Mouse (Mus musculus): ENCODE measurements at regions not wholly inside any gene's neighbourhood (a gene's known extent, or its start where the extent isn't known, plus 50 kb on each side); places are given as distances from the start of the nearest gene placed in this dataset.
"Not testable (repeated sequence)": the region's sequence is repeated elsewhere in the genome, so short reads cannot be mapped to it uniquely, and the experiment has no call there.

GRCm38 (mm10) chr6:16765354-16765753 lies 132.9 kb downstream of the Tfec start:
- no peak overlapping the region for H3K4me2 ChIP-seq (ENCODE audit: low read length)
- H3K9ac ChIP-seq (ENCODE audit: low read length), result no peak overlapping the region
- H3K36me3 ChIP-seq (ENCODE audit: control insufficient read depth, insufficient read depth, low read length), result no peaks in the 10 kb centered on the region
- H3K4me3 ChIP-seq (ENCODE audit: low read depth, low read length), result no peak overlapping the region
- H3K27ac ChIP-seq (ENCODE audit: low read depth, low read length), result no peak overlapping the region
- 78% methylated on average over 4 of the region's 4 CpGs for WGBS
- DNase-seq (ENCODE audit: low spot score) (no peak), ATAC-seq (no peak)
- no peaks in the 10 kb centered on the region for H3K27me3 ChIP-seq (replicated peaks; ENCODE audit: control insufficient read depth, insufficient read depth, low read length)
- H3K9me3 ChIP-seq (replicated peaks; ENCODE audit: control insufficient read depth, low read length), result no peaks in the 10 kb centered on the region
- no peaks in the 10 kb centered on the region for H3K4me1 ChIP-seq (ENCODE audit: control insufficient read depth, insufficient read depth, low read length)

GRCm38 (mm10) chr6:16764707-16765106 lies 133.5 kb downstream of the Tfec start:
- no peak overlapping the region for H3K27ac ChIP-seq (ENCODE audit: low read depth, low read length)
- no peaks in the 10 kb centered on the region for H3K4me1 ChIP-seq (ENCODE audit: control insufficient read depth, insufficient read depth, low read length)
- no peaks in the 10 kb centered on the region for H3K9me3 ChIP-seq (replicated peaks; ENCODE audit: control insufficient read depth, low read length)
- H3K4me2 ChIP-seq (ENCODE audit: low read length), result no peak overlapping the region
- H3K9ac ChIP-seq (ENCODE audit: low read length), result no peak overlapping the region
- H3K27me3 ChIP-seq (replicated peaks; ENCODE audit: control insufficient read depth, insufficient read depth, low read length), result no peaks in the 10 kb centered on the region
- DNase-seq (ENCODE audit: low spot score), result peak; percentile 1
- H3K4me3 ChIP-seq (ENCODE audit: low read depth, low read length), result no peak overlapping the region
- ATAC-seq, result no peak
- 77% methylated on average over 5 of the region's 5 CpGs for WGBS
- H3K36me3 ChIP-seq (ENCODE audit: control insufficient read depth, insufficient read depth, low read length), result no peaks in the 10 kb centered on the region

GRCm38 (mm10) chr6:16755044-16755443 lies 143.2 kb downstream of the Tfec start:
- H3K27ac ChIP-seq (ENCODE audit: low read depth, low read length); H3K27me3 ChIP-seq (replicated peaks; ENCODE audit: control insufficient read depth, insufficient read depth, low read length); H3K36me3 ChIP-seq (ENCODE audit: control insufficient read depth, insufficient read depth, low read length); H3K4me3 ChIP-seq (ENCODE audit: low read depth, low read length); H3K9me3 ChIP-seq (replicated peaks; ENCODE audit: control insufficient read depth, low read length); H3K9ac ChIP-seq (ENCODE audit: low read length); DNase-seq (ENCODE audit: low spot score); H3K4me1 ChIP-seq (ENCODE audit: control insufficient read depth, insufficient read depth, low read length); ATAC-seq; H3K4me2 ChIP-seq (ENCODE audit: low read length): not testable (repeated sequence)
- WGBS, result 88% methylated on average over 1 of the region's 1 CpGs

GRCm38 (mm10) chr6:16733184-16733583 lies 165.1 kb downstream of the Tfec start:
- no peak overlapping the region for H3K9ac ChIP-seq (ENCODE audit: low read length)
- H3K4me2 ChIP-seq (ENCODE audit: low read length), result no peak overlapping the region
- no peaks in the 10 kb centered on the region for H3K36me3 ChIP-seq (ENCODE audit: control insufficient read depth, insufficient read depth, low read length)
- H3K4me3 ChIP-seq (ENCODE audit: low read depth, low read length), result no peak overlapping the region
- DNase-seq (ENCODE audit: low spot score) (no peak), ATAC-seq (no peak)
- no peaks in the 10 kb centered on the region for H3K9me3 ChIP-seq (replicated peaks; ENCODE audit: control insufficient read depth, low read length)
- H3K27ac ChIP-seq (ENCODE audit: low read depth, low read length), result no peak overlapping the region
- H3K4me1 ChIP-seq (ENCODE audit: control insufficient read depth, insufficient read depth, low read length), result no peaks in the 10 kb centered on the region
- 75% methylated on average over 7 of the region's 7 CpGs for WGBS
- H3K27me3 ChIP-seq (replicated peaks; ENCODE audit: control insufficient read depth, insufficient read depth, low read length), result no peaks in the 10 kb centered on the region

GRCm38 (mm10) chr6:16732095-16732494 lies 166.1 kb downstream of the Tfec start:
- WGBS, result 90% methylated on average over 3 of the region's 3 CpGs
- DNase-seq (ENCODE audit: low spot score), result no peak
- H3K27ac ChIP-seq (ENCODE audit: low read depth, low read length), result no peak overlapping the region

GRCm38 (mm10) chr6:16727256-16727890 lies 170.9 kb downstream of the Tfec start:
- H3K27me3 ChIP-seq (replicated peaks; ENCODE audit: control insufficient read depth, insufficient read depth, low read length), result no peaks in the 10 kb centered on the region
- H3K9me3 ChIP-seq (replicated peaks; ENCODE audit: control insufficient read depth, low read length), result no peaks in the 10 kb centered on the region
- under 1% methylated on average over 13 of the region's 13 CpGs for WGBS
- no peaks in the 10 kb centered on the region for H3K36me3 ChIP-seq (ENCODE audit: control insufficient read depth, insufficient read depth, low read length)
- H3K4me3 ChIP-seq (ENCODE audit: low read depth, low read length), result no peak overlapping the region
- H3K4me2 ChIP-seq (ENCODE audit: low read length), result peak overlapping the region; percentile 18
- DNase-seq (ENCODE audit: low spot score), result peak; percentile 84
- H3K27ac ChIP-seq (ENCODE audit: low read depth, low read length), result no peak overlapping the region
- no peaks in the 10 kb centered on the region; the same call in 1 of the 2 replicates for H3K4me1 ChIP-seq (ENCODE audit: control insufficient read depth, insufficient read depth, low read length)
- peak; percentile 96 for ATAC-seq
- no peak overlapping the region for H3K9ac ChIP-seq (ENCODE audit: low read length)

More at GRCm38 (mm10) chr6:16732095-16732494, 166.1 kb downstream of the Tfec start:
- H3K27me3 ChIP-seq (replicated peaks; ENCODE audit: control insufficient read depth, insufficient read depth, low read length), result no peaks in the 10 kb centered on the region
- no peak overlapping the region for H3K4me3 ChIP-seq (ENCODE audit: low read depth, low read length)
- H3K9ac ChIP-seq (ENCODE audit: low read length), result no peak overlapping the region
- H3K4me2 ChIP-seq (ENCODE audit: low read length), result no peak overlapping the region
- no peaks in the 10 kb centered on the region; the same call in 1 of the 2 replicates for H3K4me1 ChIP-seq (ENCODE audit: control insufficient read depth, insufficient read depth, low read length)
- no peaks in the 10 kb centered on the region for H3K9me3 ChIP-seq (replicated peaks; ENCODE audit: control insufficient read depth, low read length)
- ATAC-seq, result no peak
- no peaks in the 10 kb centered on the region for H3K36me3 ChIP-seq (ENCODE audit: control insufficient read depth, insufficient read depth, low read length)

GRCm38 (mm10) chr6:16725256-16725655 lies 173.0 kb downstream of the Tfec start:
- ATAC-seq (no peak), DNase-seq (ENCODE audit: low spot score) (no peak)
- no peaks in the 10 kb centered on the region for H3K36me3 ChIP-seq (ENCODE audit: control insufficient read depth, insufficient read depth, low read length)
- H3K4me2 ChIP-seq (ENCODE audit: low read length), result no peak overlapping the region
- H3K4me1 ChIP-seq (ENCODE audit: control insufficient read depth, insufficient read depth, low read length), result no peaks in the 10 kb centered on the region; the same call in 1 of the 2 replicates
- H3K27me3 ChIP-seq (replicated peaks; ENCODE audit: control insufficient read depth, insufficient read depth, low read length), result no peaks in the 10 kb centered on the region
- 89% methylated on average over 2 of the region's 2 CpGs for WGBS
- H3K9me3 ChIP-seq (replicated peaks; ENCODE audit: control insufficient read depth, low read length), result no peaks in the 10 kb centered on the region
- no peak overlapping the region for H3K4me3 ChIP-seq (ENCODE audit: low read depth, low read length)
- H3K27ac ChIP-seq (ENCODE audit: low read depth, low read length), result no peak overlapping the region
- H3K9ac ChIP-seq (ENCODE audit: low read length), result no peak overlapping the region

GRCm38 (mm10) chr6:16704496-16704895 lies 193.7 kb downstream of the Tfec start:
- Histone ChIP-seq H3K9ac (ENCODE audit: low read length) (no peak overlapping the region), H3K4me3 (ENCODE audit: low read depth, low read length) (no peak overlapping the region), H3K27me3 (replicated peaks; ENCODE audit: control insufficient read depth, insufficient read depth, low read length) (no peaks in the 10 kb centered on the region), H3K4me2 (ENCODE audit: low read length) (no peak overlapping the region), H3K9me3 (replicated peaks; ENCODE audit: control insufficient read depth, low read length) (no peaks in the 10 kb centered on the region), H3K36me3 (ENCODE audit: control insufficient read depth, insufficient read depth, low read length) (no peaks in the 10 kb centered on the region), H3K27ac (ENCODE audit: low read depth, low read length) (no peak overlapping the region), H3K4me1 (ENCODE audit: control insufficient read depth, insufficient read depth, low read length) (no peaks in the 10 kb centered on the region)
- 72% methylated on average over 4 of the region's 4 CpGs for WGBS
- ATAC-seq (peak; percentile 71; the same call in 1 of the 2 replicates), DNase-seq (ENCODE audit: low spot score) (peak; percentile 61)

GRCm38 (mm10) chr6:16703412-16703746 lies 194.9 kb downstream of the Tfec start:
- no peak overlapping the region for H3K4me2 ChIP-seq (ENCODE audit: low read length)
- DNase-seq (ENCODE audit: low spot score) (no peak), ATAC-seq (no peak)
- 80% methylated on average over 3 of the region's 3 CpGs for WGBS
- no peaks in the 10 kb centered on the region for H3K36me3 ChIP-seq (ENCODE audit: control insufficient read depth, insufficient read depth, low read length)
- H3K9me3 ChIP-seq (replicated peaks; ENCODE audit: control insufficient read depth, low read length), result no peaks in the 10 kb centered on the region
- H3K27ac ChIP-seq (ENCODE audit: low read depth, low read length), result no peak overlapping the region
- H3K9ac ChIP-seq (ENCODE audit: low read length), result no peak overlapping the region
- H3K27me3 ChIP-seq (replicated peaks; ENCODE audit: control insufficient read depth, insufficient read depth, low read length), result no peaks in the 10 kb centered on the region
- no peaks in the 10 kb centered on the region for H3K4me1 ChIP-seq (ENCODE audit: control insufficient read depth, insufficient read depth, low read length)
- H3K4me3 ChIP-seq (ENCODE audit: low read depth, low read length), result no peak overlapping the region

Measured in forebrain, embryonic 14.5 days (tissue).